Mouse (Mus musculus) brain, embryonic 18.5 days (tissue): ENCODE results near the gene Mmp23.
"Not testable (repeated sequence)": the region's sequence is repeated elsewhere in the genome, so short reads cannot be mapped to it uniquely, and the experiment has no call there.

Source experiments
- DNase-seq: peaks from one replicate; pipeline ENCODE4 v3.0.0-alpha.2; 2012; ENCODE audit warnings: low read depth, low spot score

The Mmp23 gene

DNA sequence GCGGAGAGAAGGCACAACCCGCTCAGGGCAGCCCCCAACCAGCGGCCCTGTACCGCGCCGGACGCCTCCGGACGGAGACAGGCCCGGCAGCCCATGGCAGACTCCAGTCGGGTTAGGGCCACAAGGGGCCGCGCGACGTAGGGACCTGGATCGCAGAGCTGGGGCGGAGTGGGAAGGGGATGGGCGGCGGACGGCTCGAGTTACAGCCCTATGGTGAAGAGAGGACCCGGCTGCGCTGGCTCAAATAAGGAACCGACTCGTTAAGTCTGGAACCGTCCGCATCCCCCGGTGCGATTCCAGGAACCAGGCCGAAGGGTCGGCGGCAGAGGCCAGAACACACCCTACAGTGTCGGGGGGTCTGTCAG lies at the start of gene Mmp23:
Mmp23 (minus strand) TSS at position 299 of the 365 bp plus-strand sequence.
- DNase-seq: no peak

DNA sequence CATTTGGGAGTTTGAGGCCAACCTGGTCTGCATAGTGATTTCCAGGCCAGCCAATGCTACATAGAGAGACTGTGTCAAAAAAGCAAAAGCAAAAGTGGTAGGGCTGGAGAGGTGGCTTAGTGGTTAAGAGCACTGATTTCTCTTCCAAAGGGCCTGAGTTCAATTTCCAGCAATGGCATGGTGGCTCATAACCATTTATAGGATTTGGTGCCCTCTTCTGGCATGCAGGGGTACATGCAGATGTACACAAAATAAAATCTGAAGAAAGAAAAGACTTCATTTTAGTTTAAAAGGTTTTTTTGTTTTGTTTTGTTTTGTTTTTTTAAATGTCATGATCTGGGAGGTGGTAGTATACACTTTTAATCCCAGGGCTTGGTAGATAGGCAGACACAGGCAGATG lies 47.2 kb upstream of the Mmp23 start:
- no peak for DNase-seq

DNA sequence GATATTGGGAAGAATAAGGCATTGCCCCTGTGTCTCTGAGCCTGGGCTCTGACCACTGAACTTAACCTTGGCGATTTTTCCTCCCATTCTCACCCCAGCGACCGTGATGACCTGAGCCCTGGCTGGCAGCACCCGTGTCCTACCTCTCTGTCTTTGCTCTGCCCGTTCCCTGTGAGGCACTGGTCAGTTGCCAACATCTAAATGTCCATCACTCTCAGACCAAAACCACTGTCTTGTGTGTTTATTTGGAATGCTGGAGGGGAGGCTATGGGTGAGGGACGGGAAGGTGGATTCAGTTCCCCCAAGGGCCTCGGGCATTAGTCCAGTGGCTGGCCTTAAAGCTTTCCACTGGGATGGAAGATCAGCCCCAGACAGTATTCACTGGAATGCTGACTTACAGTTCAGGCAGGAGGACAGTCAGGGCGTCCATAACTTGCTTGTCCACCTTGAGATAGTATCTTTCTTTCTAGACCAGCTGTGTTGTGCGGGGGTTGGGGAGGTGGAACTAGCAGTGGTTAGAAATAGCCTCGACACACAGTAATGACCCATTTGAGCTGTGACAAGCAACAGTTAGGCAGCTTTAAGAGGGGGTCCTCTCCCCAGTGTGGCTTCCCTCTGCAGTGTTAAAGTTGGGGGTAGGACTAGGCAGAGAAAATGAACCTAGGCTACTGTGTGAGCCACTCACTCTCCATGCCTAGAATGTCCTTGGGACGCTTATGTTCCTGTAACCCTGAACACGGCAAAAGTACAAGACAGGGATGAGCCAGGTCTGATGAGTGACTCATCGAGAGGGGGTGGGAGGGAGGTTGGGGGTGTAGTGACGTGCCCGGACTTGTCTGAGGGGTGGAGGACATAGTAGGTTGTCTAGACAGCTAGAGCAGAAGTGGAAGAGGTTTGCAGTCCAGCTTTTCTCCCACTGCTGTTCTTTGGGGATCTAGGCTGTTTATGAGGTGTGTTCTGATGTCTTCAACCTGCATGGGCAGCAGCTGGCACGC lies 43.4 kb upstream of the Mmp23 start:
- no peak for DNase-seq

DNA sequence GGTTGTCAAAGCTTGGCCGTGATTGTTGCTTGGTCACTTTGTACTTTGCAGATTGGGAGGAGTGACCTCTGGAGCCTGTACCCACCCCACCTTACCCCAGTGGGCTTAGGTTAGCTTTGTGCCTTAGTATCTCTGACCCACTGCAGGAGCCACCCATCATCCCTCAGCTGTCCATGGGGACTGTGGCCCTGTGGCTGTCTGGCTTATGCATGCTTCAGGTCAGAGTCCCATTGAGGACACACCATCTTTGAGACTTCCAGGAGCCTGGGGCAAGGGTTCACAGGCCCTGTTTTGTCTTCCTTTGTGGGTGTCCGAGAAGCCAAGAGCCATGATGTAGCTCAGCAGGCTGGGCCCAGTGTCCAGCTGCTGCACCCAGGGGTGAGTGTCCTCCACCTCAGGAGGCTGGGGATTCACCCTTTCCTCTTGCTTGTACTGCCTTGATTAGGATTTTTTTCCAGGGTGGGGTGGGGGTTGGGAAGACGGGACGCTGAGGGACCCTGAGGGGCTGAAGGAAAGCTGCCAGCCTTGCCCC lies 42.4 kb upstream of the Mmp23 start:
- no peak for DNase-seq

- DNase-seq: peak; percentile 57
These were observed 41.6 kb upstream of the Mmp23 start for GRCm38 (mm10) chr4:155694482-155695401.

DNA sequence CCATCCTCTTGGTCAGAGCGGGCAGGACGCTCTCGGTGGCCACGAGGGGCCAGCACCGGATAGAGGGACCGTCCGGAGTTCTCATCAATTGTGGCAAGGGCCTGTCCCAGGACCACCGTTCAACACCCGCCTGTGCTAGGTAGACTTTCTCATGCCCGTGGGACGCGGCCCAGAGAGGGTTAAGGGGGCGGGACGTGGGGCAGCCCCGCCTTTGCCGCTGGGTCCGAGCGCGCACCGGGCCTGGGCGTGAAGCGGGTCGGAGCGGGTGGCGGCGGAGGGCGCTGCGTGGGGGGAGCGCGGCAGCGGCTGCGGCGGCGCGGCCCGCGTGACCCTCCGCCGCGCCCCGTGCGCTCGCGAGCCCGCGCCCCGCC lies 40.9 kb upstream of the Mmp23 start, which contains the start of gene Fndc10:
Fndc10 (plus strand) TSS at position 232 of the 371 bp plus-strand sequence.
- no peak for DNase-seq

- no peak for DNase-seq
These were observed 39.2 kb upstream of the Mmp23 start for GRCm38 (mm10) chr4:155692421-155692820.

DNA sequence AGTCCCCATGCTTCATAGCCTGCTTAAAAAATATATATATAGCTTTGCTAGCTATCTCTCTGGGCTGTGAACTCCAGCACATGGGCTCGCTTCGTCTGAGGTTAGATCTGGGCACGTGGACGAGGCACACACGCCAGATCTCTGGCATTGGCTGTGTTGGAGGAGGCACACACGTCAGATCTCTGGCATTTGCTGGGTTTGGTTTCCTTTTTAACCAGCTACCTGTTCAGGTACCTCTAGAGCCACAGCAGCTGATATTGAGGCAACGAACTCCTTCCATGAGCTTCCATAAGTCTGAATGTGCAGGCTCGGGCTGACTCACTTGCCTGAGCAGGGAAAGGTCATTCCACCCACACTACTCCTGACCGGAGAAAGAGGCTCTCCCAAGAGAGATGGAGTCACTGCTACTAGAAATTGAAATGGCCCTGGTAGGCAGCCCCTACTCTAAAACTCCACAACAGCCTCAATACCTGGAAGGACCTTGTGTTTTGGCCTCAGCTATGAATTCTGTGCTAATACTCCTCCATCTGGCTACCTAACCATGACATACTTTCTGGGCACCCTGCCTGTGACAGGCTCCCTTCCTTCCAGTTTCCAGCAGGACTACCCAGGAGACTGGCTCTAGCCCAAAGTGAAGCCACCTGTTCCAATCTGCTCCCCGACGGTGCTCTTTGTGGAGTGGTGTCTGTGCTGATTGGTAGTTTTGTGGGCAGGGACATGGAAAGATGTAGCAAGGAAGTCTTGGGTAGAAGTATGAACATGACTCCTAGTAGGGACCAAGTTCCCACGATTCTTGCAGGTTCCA lies 37.6 kb upstream of the Mmp23 start:
- DNase-seq: no peak

DNA sequence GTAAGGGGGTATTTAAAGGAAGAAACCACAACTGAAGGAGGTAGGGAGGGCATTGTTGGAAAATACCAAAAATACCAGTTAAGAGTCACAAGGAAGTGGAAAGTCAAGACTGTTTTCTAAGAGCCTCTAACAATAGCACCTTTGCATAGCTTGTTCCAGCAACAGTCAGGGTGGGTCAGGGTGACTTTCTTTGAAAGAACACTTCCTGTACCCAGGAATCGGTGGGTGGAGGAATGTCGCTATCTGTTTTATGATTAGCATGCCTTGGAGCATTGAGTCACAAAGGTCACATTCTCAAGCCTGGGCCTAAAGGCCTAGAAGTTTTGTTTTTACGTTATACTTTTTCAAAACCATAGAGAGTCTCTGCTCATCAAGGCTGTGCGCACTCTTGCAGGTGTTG lies 34.6 kb upstream of the Mmp23 start:
- not testable (repeated sequence) for DNase-seq

GRCm38 (mm10) chr4:155683670-155684277 lies 30.6 kb upstream of the Mmp23 start:
- not testable (repeated sequence) for DNase-seq

DNA sequence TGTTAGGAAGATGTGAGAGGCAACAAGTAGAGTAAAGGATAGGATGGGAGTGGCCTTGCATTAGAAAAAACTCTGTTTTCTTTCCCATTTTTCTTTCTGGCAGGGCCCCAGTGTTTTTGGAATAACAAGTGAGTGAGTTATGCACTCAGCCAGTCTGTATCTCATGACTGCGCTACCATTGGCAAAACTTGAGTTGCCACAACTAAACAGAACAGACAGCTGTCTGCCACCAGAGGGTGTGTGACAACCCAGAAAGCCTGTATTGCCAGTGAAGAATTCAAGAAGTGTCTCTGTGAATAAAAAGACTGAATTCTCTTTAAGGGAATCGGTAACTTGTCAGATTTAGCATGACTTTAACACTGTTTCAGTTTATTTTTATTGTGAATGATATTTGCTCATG lies 22.8 kb upstream of the Mmp23 start:
- no peak for DNase-seq

- no peak for DNase-seq
These were observed 18.9 kb upstream of the Mmp23 start for GRCm38 (mm10) chr4:155672082-155672481.

- not testable (repeated sequence) for DNase-seq
These were observed 17.1 kb upstream of the Mmp23 start for GRCm38 (mm10) chr4:155670236-155670635.

GRCm38 (mm10) chr4:155669598-155670075 lies 16.5 kb upstream of the Mmp23 start:
- no peak for DNase-seq

DNA sequence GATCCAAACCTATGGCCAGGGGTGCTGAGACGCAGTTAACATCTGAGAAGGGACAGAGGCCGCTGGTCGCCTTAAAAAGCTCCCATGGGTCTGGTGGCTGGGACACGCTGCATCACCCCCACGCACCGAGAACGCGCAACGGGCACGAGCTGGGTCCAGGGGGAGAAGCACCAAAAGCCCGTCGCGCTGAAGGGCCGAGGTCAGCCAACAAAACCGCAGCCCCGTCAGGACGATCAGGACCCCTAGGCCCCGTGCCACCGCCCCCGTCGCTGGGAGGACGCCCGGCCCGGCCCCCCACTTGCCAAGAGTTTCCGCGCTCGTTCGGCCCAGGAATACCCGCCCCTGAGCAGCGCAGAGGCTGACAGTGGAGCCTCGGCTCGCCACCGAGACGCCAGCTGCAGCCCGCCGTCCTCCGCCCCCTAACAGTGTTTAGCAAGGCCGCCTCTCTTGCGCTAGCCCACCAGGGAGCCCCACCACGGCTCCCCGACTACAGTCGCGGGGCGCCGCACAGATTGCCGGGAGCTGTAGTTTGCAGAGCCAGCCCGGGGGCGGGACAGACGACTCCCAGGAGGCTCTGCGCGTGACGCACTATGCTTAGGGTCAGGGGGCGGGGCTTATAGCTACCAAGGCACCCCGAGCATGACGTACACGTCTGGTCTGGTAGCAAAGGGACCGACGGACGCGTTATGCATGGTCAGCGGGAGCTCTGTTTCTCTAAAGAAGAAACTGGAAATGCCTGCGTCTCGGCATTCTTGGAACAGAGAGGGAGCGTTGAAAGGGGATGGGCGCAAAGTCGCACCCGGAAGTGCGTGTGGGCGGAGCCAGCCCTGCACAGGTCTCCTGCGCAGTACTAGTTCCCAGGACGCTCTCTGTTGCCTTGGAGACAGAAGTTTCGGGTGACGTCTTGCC lies 15.8 kb upstream of the Mmp23 start, which contains the start of gene Mib2:
Mib2 (minus strand) TSS at position 510 of the 909 bp plus-strand sequence.
- peak; percentile 94 for DNase-seq

DNA sequence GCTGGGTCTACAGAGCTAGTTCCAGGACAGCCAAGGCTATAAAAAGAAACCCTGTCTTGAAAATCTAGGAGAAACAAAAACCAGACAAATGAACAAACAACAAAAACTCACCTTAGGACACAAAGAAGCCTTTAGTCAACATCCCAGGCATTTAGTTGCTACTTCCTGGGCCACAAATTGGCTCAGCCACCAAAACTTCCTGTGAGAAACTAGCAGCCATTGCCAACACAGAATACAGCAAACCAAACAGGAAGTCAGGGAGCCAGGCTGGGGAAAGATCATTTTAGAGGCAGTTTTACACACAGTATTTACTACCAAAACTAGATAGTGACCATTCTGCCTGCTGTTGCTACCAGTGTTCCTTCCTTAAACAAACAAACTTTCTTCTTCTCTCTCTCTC lies 13.7 kb upstream of the Mmp23 start:
- DNase-seq: no peak

- DNase-seq: no peak
These were observed 7.5 kb upstream of the Mmp23 start for GRCm38 (mm10) chr4:155660641-155661040.

DNA sequence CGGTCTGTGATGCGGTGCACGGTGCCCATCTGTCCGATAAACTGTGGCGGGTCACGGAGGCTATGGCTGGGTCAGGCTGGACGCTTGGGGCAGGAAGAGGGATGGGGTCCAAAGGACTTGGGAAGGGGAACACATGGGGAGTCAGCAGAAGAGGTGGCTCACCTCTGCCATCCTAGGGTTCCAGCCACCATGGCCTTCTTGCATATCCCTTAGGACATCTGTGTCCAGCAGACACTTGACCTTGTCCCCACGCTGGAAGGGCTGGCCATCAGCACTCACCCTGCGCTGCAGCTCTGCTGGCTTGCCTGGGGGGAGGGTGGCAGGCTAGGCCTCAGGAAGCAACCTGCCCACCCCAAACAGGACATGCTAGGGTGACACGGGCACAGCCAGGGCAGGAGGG lies 5.8 kb upstream of the Mmp23 start:
- no peak for DNase-seq

GRCm38 (mm10) chr4:155656214-155656751 lies 3.1 kb upstream of the Mmp23 start:
- DNase-seq: no peak
